Mouse (Mus musculus) inflammation-experienced regulatory T-cells, adult 6 months (primary cell): ENCODE measurements at regions not wholly inside any gene's neighbourhood (a gene's known extent, or its start where the extent isn't known, plus 50 kb on each side); places are given as distances from the start of the nearest gene placed in this dataset.

Experiments
- ATAC-seq: one replicate; pipeline ENCODE4 v1.8.0; 2017

GRCm38 (mm10) chr7:145040871-145041270 lies 101.1 kb upstream of the Ccnd1 start:
- no peak for ATAC-seq

- ATAC-seq: no peak
These were observed 94.7 kb upstream of the Ccnd1 start for GRCm38 (mm10) chr7:145034385-145034784.

GRCm38 (mm10) chr7:145031275-145031674 lies 91.5 kb upstream of the Ccnd1 start:
- no peak for ATAC-seq

DNA sequence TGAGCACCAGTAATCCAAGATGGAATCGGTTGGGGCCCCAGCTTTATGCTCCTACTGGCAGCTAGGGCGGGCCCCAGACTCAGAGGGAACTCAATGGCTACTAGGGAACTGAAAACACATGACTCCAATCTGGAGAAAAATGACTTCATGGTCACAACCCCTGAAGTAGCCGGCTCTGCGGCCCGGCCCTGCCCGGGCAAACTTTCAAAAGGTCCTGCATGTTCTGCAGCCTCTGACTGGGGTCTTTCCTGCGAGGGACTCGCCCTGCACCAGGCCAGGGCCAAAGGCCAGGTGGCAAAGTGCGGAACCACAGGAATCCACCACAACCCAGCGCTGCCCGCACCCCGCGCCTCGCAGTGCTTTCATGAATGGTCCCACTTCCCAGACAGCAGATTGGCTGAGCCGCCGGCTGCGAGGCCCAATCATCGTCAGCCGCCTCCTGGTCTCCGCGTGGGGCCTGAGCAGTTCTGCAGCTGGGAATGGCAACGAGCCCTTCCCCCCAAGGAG lies 91.0 kb upstream of the Ccnd1 start:
- ATAC-seq: no peak

- no peak for ATAC-seq
These were observed 89.9 kb upstream of the Ccnd1 start for GRCm38 (mm10) chr7:145029622-145030021.

DNA sequence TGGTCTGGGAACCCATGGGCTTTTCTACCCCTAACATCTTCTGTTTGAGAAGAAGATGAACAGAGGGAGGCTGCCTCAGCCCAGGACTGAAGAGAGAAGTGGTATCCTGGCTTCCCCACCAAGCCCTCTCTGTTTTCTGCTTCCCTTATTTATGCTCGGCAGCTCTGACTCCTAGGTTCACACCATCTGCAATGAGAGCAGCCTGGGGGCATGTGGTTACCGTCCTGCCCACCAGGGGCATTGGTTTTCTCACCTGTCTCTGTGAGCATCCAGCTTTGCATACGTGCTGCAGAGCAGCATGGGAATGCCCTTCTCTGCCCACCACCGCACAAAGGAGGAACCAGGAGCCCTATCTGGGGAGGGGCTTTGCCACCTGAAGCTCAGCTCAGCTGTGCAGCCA lies 89.4 kb upstream of the Ccnd1 start:
- no peak for ATAC-seq

DNA sequence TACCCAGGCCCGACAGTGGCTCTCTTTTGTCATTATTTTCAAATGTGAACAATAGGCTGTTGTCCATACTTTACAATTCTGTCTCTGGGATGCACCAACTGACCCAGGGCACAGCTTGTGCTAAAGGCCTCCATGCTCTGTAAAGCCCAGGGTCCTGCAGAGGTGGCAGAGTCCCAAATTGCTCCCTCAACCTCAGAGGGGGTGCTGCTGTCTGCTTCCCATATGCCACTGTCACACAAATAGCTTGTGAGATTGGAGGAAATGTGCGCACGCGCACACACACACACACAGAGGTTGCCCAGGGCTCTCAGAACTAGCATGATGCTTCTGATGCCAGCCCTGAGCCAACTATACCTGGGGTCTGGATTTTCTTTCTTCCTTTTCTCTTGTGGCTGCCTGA lies 87.3 kb upstream of the Ccnd1 start:
- ATAC-seq: no peak

DNA sequence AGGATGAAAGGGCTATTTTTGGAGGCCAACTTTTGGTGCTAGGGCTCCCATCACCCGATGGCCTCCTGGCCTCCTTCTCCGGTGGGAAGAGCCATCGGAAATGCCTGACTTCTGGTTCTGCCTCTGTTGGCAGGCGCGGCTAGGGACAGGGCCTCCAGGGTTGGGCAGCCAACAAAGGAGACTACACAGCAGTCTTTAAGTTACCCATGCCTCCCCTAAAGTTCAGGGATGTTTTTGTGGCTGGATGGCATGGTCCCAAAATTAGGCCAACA lies 86.2 kb upstream of the Ccnd1 start:
- ATAC-seq: no peak

DNA sequence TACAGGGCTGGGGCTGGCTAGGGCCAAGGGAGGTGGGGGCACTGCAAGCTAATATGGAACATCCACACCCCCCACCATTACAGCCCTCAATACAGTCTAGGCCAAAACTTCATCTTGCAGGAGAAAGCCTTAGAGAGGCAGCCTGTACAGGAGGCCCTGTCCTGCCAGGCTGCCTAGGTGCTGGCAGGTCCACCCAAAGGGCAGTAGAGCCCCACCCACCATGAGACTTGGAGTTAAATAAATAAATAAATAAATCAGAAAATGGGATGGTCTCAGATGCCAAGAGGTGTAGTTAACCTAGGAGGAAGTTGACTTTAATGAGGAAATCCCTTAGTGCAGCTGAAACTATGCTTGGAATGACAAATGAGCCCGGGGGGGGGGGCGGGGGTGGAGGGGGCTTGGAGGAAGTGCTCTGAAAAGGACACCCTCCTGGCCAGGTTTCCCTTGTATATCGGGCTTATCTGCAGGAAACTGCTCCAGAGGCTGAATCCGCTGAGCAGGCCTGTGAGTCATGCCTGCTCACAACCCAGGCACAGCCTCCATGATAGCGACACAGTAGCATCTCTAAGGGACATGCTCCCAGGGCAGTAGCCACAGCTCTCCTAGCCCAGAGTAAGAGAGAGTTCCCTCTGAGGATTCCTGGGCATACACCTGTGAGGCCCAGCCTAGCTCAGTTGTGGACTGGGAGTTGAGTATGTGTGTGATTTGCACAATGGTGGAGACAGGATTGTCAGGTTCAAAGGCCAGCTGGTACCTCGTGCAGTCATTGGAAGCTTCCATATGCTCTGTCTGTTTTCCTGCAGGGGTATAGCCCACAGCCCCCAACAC lies 85.7 kb upstream of the Ccnd1 start:
- ATAC-seq: no peak

- ATAC-seq: no peak
These were observed 84.9 kb upstream of the Ccnd1 start for GRCm38 (mm10) chr7:145024651-145025050.

DNA sequence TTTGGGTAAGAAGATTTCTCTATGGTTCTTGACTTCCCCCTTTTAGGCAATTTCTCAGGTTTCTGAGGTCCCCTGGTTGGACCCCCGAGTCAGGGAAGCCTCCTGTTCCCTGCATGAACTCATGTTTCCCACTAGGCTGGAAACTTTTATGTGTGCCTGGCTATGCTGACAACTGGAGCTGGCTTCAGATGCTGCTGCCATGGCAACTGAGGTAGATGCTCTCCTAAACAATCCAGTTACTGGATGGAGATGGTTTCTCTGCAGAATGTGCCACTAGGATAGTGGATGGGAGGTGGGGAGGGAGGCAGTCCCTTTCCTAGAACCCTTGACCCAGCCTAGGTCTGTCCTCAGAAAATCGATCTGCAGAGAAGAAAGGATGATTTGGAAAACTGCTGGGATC lies 79.4 kb upstream of the Ccnd1 start:
- no peak for ATAC-seq

- ATAC-seq: no peak
These were observed 78.4 kb upstream of the Ccnd1 start for GRCm38 (mm10) chr7:145018149-145018548.

DNA sequence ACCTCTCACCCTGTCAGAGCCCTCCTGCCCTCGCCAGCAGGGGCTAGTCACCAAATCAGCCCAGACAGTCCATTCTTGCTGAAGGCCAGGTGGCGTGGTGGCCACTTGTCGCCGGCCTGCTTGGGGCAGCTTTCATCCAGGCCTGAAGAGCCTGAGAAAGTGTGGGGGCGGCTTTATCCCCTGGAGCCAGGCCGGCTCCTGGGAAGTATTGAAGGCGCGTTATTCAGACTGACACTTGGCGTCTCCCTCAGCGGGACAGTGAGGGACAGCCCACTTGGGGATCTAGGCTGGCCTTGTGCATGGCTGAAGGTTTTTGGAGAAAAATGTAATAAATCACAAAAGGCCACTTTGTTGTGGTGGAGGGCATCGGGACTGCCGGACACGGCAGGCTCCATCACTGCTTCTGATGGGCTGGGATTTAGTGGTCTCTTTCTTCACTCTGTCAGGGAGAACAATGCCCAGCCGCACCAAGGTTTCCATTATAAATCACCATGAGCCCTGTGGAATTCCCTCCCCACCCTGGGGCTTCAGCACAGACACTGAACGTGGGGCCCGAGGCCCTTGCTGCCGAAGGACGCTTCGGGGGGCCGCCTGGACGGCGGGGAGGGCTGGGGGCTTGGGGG lies 75.8 kb upstream of the Ccnd1 start:
- no peak for ATAC-seq

- ATAC-seq: no peak
These were observed 71.0 kb upstream of the Ccnd1 start for GRCm38 (mm10) chr7:145010757-145011156.

DNA sequence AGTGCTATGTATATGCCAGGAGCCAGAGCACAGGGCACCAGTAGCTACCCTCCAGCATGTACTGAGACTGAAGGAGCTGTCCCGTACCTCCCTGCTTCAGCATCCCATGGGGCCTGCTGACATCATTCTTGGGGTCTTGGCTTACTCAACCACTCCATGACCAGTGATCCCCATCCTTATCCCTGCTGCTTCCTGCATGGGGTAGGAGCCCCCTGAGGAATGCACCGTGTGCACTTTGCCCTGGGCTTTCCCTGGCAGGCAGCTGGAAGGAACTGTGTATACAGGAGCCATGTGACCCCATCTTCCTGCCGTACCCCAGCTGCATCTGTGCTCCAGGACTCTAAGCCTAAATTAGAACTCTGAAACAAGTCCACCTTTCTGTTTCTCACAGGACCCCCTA lies 70.3 kb upstream of the Ccnd1 start:
- no peak for ATAC-seq

GRCm38 (mm10) chr7:145008662-145009333 lies 69.1 kb upstream of the Ccnd1 start:
- no peak for ATAC-seq

DNA sequence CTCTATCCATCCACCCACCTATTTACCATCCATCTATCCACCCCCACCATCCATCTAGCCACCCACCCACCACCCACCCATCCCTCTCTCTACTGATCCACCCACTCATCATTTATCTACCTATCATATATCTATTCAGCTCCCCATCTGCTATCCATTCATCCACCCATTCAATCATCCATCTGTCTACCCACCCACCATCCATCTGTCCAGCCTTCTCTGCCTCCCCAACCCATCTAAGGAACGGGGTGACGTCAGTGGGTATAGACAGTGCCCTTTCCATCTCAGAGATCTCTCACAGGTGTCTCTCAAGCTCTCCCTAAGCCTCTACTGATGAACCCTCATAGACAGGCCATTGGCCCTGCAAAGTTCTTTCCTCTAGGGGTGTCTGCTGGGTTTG lies 67.5 kb upstream of the Ccnd1 start:
- no peak for ATAC-seq

GRCm38 (mm10) chr7:145001503-145002084 lies 61.9 kb upstream of the Ccnd1 start:
- no peak for ATAC-seq

GRCm38 (mm10) chr7:144999741-145000140 lies 60.0 kb upstream of the Ccnd1 start:
- no peak for ATAC-seq

- no peak for ATAC-seq
These were observed 57.1 kb upstream of the Ccnd1 start for GRCm38 (mm10) chr7:144996847-144997246.

DNA sequence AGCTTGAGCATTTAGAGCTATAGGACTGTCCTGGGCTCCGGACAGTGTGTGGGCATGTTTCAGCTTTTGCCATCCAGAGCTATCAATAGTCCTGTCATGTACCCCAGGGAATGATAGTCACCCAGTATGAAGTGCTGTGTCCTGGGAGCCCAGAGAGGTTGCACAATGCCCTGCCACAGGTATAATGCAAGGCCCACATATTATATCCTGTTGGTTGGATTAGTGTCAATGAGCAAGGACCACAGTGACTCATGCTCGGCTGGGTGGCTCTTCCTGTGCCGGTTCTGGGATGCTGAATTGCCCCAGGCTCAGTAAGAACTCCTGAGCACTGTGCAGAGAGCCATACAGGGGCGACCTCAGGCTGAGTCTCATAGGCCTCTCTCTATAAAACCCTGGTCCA lies 54.5 kb upstream of the Ccnd1 start:
- ATAC-seq: no peak

DNA sequence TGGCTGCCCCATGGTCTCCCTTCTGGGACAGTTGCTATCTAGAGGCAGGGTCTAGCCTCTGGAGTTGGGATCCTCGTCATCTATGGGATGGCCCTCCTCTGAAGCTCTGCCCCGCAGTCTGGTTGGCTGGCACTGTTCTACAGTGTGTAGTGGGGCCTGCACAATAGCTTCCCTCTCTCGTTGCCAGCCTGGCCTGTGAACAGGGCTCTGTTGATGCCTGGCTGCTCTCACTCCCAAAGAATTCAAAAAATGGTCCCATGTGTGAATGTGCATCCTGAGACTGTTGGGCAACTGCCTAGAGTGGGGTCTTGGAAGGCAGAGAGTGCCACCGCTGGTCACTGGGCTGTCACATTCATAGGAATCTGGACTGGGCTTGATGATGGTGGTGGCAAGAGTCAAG lies 53.8 kb upstream of the Ccnd1 start:
- no peak for ATAC-seq

DNA sequence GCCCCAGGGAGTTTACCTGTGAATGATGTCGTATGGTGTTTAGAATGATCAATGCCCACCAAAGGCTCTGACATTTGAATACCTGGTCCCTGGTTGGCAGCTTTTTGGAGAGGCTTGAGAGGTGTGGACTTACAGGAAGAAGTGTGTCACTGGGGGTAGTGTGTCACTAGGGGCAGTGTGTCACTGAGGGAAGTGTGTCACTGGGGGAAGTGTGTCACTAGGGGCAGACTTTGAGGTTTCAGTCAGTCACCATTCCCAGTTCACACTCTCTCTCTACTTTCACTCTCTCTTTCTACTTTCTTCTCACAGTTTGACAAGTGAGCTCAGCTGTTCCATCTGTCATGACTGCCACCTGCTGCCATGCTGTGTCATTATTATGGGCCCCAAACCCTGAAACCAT lies 52.0 kb upstream of the Ccnd1 start:
- ATAC-seq: no peak
